Mouse (Mus musculus) myocyte (in vitro differentiated cells): ENCODE data around the gene Trak1.

Experiments used
- CEBPB ChIP-seq: IDR thresholded peaks from 2 replicates; pipeline ENCODE4 v1.6.1; 2011; ENCODE audit warnings: mild to moderate bottlenecking, moderate library complexity; ENCODE audit not compliant: poor library complexity, insufficient read depth, severe bottlenecking
- MAX ChIP-seq: IDR thresholded peaks from one replicate; pipeline ENCODE4 v1.6.1; 2011; ENCODE audit warnings: low read depth, mild to moderate bottlenecking, control low read depth
- MYOG ChIP-seq, 3 experiments: IDR thresholded peaks; one replicate each; pipeline ENCODE4 v1.6.1; 2011; ENCODE audit warnings: control low read depth in 2 of 3, low read depth in 2 of 3, mild to moderate bottlenecking in 2 of 3; ENCODE audit not compliant: insufficient read length in 2 of 3, control insufficient read depth in 1 of 3, insufficient read depth in 1 of 3
- POLR2A ChIP-seq: IDR thresholded peaks from one replicate; pipeline ENCODE4 v1.6.1; 2011; ENCODE audit warnings: low read depth, mild to moderate bottlenecking, control low read depth, moderate library complexity; ENCODE audit not compliant: insufficient read length
- POLR2AphosphoS2 ChIP-seq: IDR thresholded peaks from one replicate; pipeline ENCODE4 v1.6.1; 2011; ENCODE audit warnings: low read depth, control low read depth; ENCODE audit not compliant: insufficient read length
- REST ChIP-seq: IDR thresholded peaks from one replicate; pipeline ENCODE4 v1.6.1; 2011; ENCODE audit warnings: mild to moderate bottlenecking, control low read depth, moderate library complexity; ENCODE audit not compliant: insufficient read depth, insufficient read length
- TCF12 ChIP-seq: IDR thresholded peaks from one replicate; pipeline ENCODE4 v1.6.1; 2011; ENCODE audit warnings: mild to moderate bottlenecking, control low read depth; ENCODE audit not compliant: poor library complexity, insufficient read depth, severe bottlenecking
- USF1 ChIP-seq: IDR thresholded peaks from one replicate; pipeline ENCODE4 v1.6.1; 2011; ENCODE audit warnings: low read depth, mild to moderate bottlenecking, control low read depth, moderate library complexity

GRCm38 (mm10) chr9:121505346-121505745 is 208.0 kb downstream of the Trak1 start:
- TF ChIP-seq POLR2A (no peak), POLR2AphosphoS2 (no peak), MAX (no peak), USF1 (no peak), REST (no peak), MYOG (IDR thresholded peaks at IDR 0.05; ENCODE audit: control insufficient read depth in 1 of 3, insufficient read depth in 1 of 3, insufficient read length in 2 of 3, low read depth in 2 of 3) (no peak), CEBPB (no peak), TCF12 (no peak)
